Mouse (Mus musculus): ENCODE measurements around the gene Zfp644. TPM values are rescaled to one million over a fixed set of nuclear protein-coding genes. Genes with fewer than 3 reads are reported as not detected.
A peak's percentile ranks its signal among the peaks of the same experiment; 100 is the strongest.

The Zfp644 gene
- polyA plus RNA-seq (2012; rRNA removed) = 23.9 and 32.0 TPM in 2 replicates

GRCm38 (mm10) chr5:106696396-106697337 lies at the start of gene Zfp644:
Zfp644 (minus strand) TSS chr5:106697287.
- 3% methylated on average over 71 of the region's 71 CpGs for WGBS
- TF ChIP-seq POLR2A (IDR thresholded peaks at IDR 0.05; ENCODE audit: control insufficient read depth, extremely low read depth, insufficient read depth, low read length, poor library complexity) (peak; percentile 86), CTCF (IDR thresholded peaks at IDR 0.05; ENCODE audit: borderline replicate concordance, control insufficient read depth, extremely low read depth, insufficient read depth, low read length, poor library complexity) (0 out of 2 replicates have a peak, but pooled peaks have one; percentile 38)
- no peaks in the 10 kb centered on the region for H3K27me3 ChIP-seq (ENCODE audit: control insufficient read depth, insufficient read depth, low read length)
- H3K36me3 ChIP-seq (ENCODE audit: control insufficient read depth, insufficient read depth, low read length) = no peaks in the 10 kb centered on the region
- peak; percentile 86 for DNase-seq
- H3K4me3 ChIP-seq (ENCODE audit: control insufficient read depth, insufficient read depth, low read length) = peak within 1 kb of the TSS; percentile 72
- peak within 1 kb of the TSS; percentile 80 for H3K27ac ChIP-seq (ENCODE audit: control insufficient read depth, insufficient read depth, low read length)
- H3K4me1 ChIP-seq (replicated peaks; ENCODE audit: control insufficient read depth, insufficient read depth, low read length) = peaks cover 8% of the 10 kb centered on the region; the same call in 1 of the 2 replicates

GRCm38 (mm10) chr5:106739716-106740115 lies 42.6 kb upstream of the Zfp644 start:
- WGBS = 76% methylated on average over 6 of the region's 6 CpGs
- H3K4me3 ChIP-seq (ENCODE audit: control insufficient read depth, insufficient read depth, low read length) = no peak overlapping the region

GRCm38 (mm10) chr5:106723487-106723886 lies 26.4 kb upstream of the Zfp644 start:
- no peak for DNase-seq
- TF ChIP-seq POLR2A (IDR thresholded peaks at IDR 0.05; ENCODE audit: control insufficient read depth, extremely low read depth, insufficient read depth, low read length, poor library complexity) (no peak), CTCF (IDR thresholded peaks at IDR 0.05; ENCODE audit: borderline replicate concordance, control insufficient read depth, extremely low read depth, insufficient read depth, low read length, poor library complexity) (no peak)
- Histone ChIP-seq H3K4me1 (replicated peaks; ENCODE audit: control insufficient read depth, insufficient read depth, low read length) (no peaks in the 10 kb centered on the region), H3K4me3 (ENCODE audit: control insufficient read depth, insufficient read depth, low read length) (no peak overlapping the region), H3K27me3 (ENCODE audit: control insufficient read depth, insufficient read depth, low read length) (no peaks in the 10 kb centered on the region), H3K36me3 (ENCODE audit: control insufficient read depth, insufficient read depth, low read length) (no peaks in the 10 kb centered on the region), H3K27ac (ENCODE audit: control insufficient read depth, insufficient read depth, low read length) (no peak overlapping the region)
- WGBS = 92% methylated on average over 3 of the region's 3 CpGs

More at GRCm38 (mm10) chr5:106739716-106740115, 42.6 kb upstream of the Zfp644 start:
- H3K36me3 ChIP-seq (ENCODE audit: control insufficient read depth, insufficient read depth, low read length) = no peaks in the 10 kb centered on the region
- H3K27ac ChIP-seq (ENCODE audit: control insufficient read depth, insufficient read depth, low read length) = no peak overlapping the region
- no peak for TF ChIP-seq POLR2A (IDR thresholded peaks at IDR 0.05; ENCODE audit: control insufficient read depth, extremely low read depth, insufficient read depth, low read length, poor library complexity)
- no peaks in the 10 kb centered on the region for H3K27me3 ChIP-seq (ENCODE audit: control insufficient read depth, insufficient read depth, low read length)
- no peaks in the 10 kb centered on the region for H3K4me1 ChIP-seq (replicated peaks; ENCODE audit: control insufficient read depth, insufficient read depth, low read length)
- no peak for DNase-seq

GRCm38 (mm10) chr5:106722771-106723170 lies 25.7 kb upstream of the Zfp644 start:
- H3K36me3 ChIP-seq (ENCODE audit: control insufficient read depth, insufficient read depth, low read length) = no peaks in the 10 kb centered on the region
- no peak overlapping the region for H3K4me3 ChIP-seq (ENCODE audit: control insufficient read depth, insufficient read depth, low read length)
- TF ChIP-seq POLR2A (IDR thresholded peaks at IDR 0.05; ENCODE audit: control insufficient read depth, extremely low read depth, insufficient read depth, low read length, poor library complexity) = no peak
- TF ChIP-seq CTCF (IDR thresholded peaks at IDR 0.05; ENCODE audit: borderline replicate concordance, control insufficient read depth, extremely low read depth, insufficient read depth, low read length, poor library complexity) = no peak
- H3K27ac ChIP-seq (ENCODE audit: control insufficient read depth, insufficient read depth, low read length) = no peak overlapping the region
- 42% methylated on average over 5 of the region's 5 CpGs for WGBS
- no peaks in the 10 kb centered on the region for H3K27me3 ChIP-seq (ENCODE audit: control insufficient read depth, insufficient read depth, low read length)
- H3K4me1 ChIP-seq (replicated peaks; ENCODE audit: control insufficient read depth, insufficient read depth, low read length) = no peaks in the 10 kb centered on the region
- no peak for DNase-seq

- no peak overlapping the region for H3K4me3 ChIP-seq (ENCODE audit: control insufficient read depth, insufficient read depth, low read length)
- no peak for DNase-seq
- TF ChIP-seq POLR2A (IDR thresholded peaks at IDR 0.05; ENCODE audit: control insufficient read depth, extremely low read depth, insufficient read depth, low read length, poor library complexity) = no peak
- no peak for TF ChIP-seq CTCF (IDR thresholded peaks at IDR 0.05; ENCODE audit: borderline replicate concordance, control insufficient read depth, extremely low read depth, insufficient read depth, low read length, poor library complexity)
- no peak overlapping the region for H3K27ac ChIP-seq (ENCODE audit: control insufficient read depth, insufficient read depth, low read length)
- H3K36me3 ChIP-seq (ENCODE audit: control insufficient read depth, insufficient read depth, low read length) = no peaks in the 10 kb centered on the region
- H3K4me1 ChIP-seq (replicated peaks; ENCODE audit: control insufficient read depth, insufficient read depth, low read length) = peaks cover 7% of the 10 kb centered on the region
- 87% methylated on average over 3 of the region's 3 CpGs for WGBS
- no peaks in the 10 kb centered on the region for H3K27me3 ChIP-seq (ENCODE audit: control insufficient read depth, insufficient read depth, low read length)
Measured at GRCm38 (mm10) chr5:106711870-106712277, 14.8 kb upstream of the Zfp644 start.

GRCm38 (mm10) chr5:106711220-106711726 lies 14.2 kb upstream of the Zfp644 start:
- no peak for TF ChIP-seq POLR2A (IDR thresholded peaks at IDR 0.05; ENCODE audit: control insufficient read depth, extremely low read depth, insufficient read depth, low read length, poor library complexity)
- TF ChIP-seq CTCF (IDR thresholded peaks at IDR 0.05; ENCODE audit: borderline replicate concordance, control insufficient read depth, extremely low read depth, insufficient read depth, low read length, poor library complexity) = no peak
- no peak for DNase-seq
- peaks cover 7% of the 10 kb centered on the region for H3K4me1 ChIP-seq (replicated peaks; ENCODE audit: control insufficient read depth, insufficient read depth, low read length)
- H3K27me3 ChIP-seq (ENCODE audit: control insufficient read depth, insufficient read depth, low read length) = no peaks in the 10 kb centered on the region
- no peak overlapping the region for H3K27ac ChIP-seq (ENCODE audit: control insufficient read depth, insufficient read depth, low read length)
- 82% methylated on average over 5 of the region's 5 CpGs for WGBS
- no peaks in the 10 kb centered on the region for H3K36me3 ChIP-seq (ENCODE audit: control insufficient read depth, insufficient read depth, low read length)
- H3K4me3 ChIP-seq (ENCODE audit: control insufficient read depth, insufficient read depth, low read length) = no peak overlapping the region
